Mouse (Mus musculus): ENCODE measurements around the gene Hpn.

The Hpn gene

GRCm38 (mm10) chr7:31054661-31055320, 60.3 kb downstream of the Hpn start:
- DNase-seq (ENCODE audit: extremely low spot score) = no peak

DNA sequence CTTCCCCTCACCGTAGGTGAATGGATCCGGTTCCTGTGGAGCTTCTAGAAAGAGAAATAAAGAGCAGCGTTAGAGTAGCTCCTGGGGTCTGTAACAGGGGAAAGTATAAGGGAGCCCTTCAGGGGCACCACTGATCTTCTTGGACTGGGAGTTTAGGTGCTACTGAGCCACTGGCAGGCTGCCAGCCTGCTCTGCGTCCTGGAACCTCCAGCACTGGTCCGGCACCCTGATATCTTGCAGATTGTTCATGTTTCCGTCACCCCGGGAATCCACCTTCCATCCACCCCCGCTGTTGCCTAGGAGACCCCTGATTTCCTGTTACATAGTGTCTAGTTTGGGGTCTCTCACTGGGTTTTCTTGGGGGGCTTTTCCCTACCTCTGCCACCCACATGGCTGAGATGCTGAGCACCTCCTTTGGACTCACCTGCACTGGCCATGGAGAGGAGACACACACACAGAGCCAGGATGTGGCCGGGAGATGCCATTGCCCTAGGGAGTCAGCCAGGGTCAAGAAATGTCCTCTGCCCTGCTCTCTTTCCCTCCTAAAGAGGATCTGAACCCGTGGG, 61.1 kb downstream of the Hpn start:
- DNase-seq (ENCODE audit: extremely low spot score) = no peak

GRCm38 (mm10) chr7:31052636-31053434, 62.3 kb downstream of the Hpn start:
- DNase-seq (ENCODE audit: extremely low spot score) = peak; percentile 58

DNA sequence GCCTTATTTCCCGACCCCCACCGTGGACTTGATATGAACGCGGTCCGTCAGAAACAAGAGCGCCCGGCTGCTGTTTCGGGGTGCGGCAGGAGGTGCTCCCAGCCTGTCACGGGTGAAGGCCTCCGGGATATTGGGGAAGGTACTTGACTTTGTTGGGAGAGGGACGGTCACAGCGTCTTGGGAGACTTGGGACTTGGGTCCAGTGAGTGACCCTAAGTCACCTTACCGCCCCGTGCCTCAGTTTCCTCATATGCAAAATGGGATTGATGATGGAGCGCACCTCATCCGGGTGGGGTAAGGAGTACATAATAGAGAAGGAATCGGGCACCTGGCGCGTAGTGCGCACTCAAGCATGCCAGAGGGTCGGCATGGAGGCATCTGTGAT, 62.8 kb downstream of the Hpn start:
- DNase-seq (ENCODE audit: extremely low spot score) = no peak

GRCm38 (mm10) chr7:31051321-31052021, 63.6 kb downstream of the Hpn start, which contains the start of gene Fxyd7:
Gene Fxyd7, minus strand, starts transcription at chr7:31051467.
- DNase-seq (ENCODE audit: extremely low spot score) = no peak

- no peak for DNase-seq (ENCODE audit: extremely low spot score)
These were observed 64.2 kb downstream of the Hpn start for GRCm38 (mm10) chr7:31050921-31051320.

DNA sequence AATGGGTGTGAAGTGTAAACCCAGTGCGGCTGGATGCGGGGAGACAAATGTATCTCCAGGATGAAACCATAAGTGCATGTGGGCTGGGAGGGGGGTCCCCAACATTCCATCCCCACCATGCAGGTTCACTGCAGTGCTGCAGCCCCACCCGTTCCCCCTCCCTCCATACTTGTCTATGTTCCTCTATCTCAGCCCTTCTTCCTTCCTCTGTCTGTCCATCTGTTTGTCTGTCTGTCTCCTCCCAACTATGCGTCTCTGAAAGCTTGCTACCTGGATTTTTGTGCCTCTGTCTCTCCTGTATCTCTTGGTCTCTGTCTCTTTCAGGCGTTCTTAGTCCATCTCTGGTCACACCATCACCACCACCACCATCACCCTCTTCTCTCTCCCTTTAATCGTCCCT, 64.6 kb downstream of the Hpn start:
- no peak for DNase-seq (ENCODE audit: extremely low spot score)

- no peak for DNase-seq (ENCODE audit: extremely low spot score)
These were observed 65.2 kb downstream of the Hpn start for GRCm38 (mm10) chr7:31049846-31050281.

- no peak for DNase-seq (ENCODE audit: extremely low spot score)
These were observed 65.8 kb downstream of the Hpn start for GRCm38 (mm10) chr7:31049135-31049845.

Measured in embryo, embryonic 9.5 days (tissue).